Mouse (Mus musculus): ENCODE data around the gene Kif21b. TPM values are rescaled to one million over a fixed set of nuclear protein-coding genes. Genes with fewer than 3 reads are reported as not detected.
A peak's percentile ranks its signal among the peaks of the same experiment; 100 is the strongest.

Kif21b gene
- polyA plus RNA-seq, 1 experiment from 2014 or later, result 4.7 TPM

DNA sequence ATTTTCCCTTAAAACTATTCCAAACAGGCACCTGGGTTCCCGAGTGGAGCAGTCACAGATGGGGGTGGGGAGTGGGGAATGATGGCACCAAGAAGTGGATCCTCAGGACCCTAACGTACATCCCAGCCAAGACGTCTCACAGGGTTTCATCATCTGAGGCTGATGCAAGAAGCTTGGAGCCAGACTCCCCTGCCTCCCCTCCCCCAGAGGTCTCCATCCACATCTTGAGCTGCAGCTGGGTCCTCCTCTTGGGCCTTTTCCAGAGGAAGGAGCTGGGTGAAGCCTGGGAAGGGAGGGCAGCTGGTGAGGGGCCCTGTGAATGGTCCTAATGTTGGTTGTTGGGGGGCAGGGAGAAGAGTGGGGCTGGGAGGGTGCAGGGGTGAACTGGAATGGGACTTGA lies 1.1 kb upstream of the Kif21b start:
- H3K36me3 ChIP-seq, result no peaks in the 10 kb centered on the region
- no peaks in the 10 kb centered on the region for H3K9me3 ChIP-seq
- no peak overlapping the region for H3K27ac ChIP-seq
- peaks cover 76% of the 10 kb centered on the region for H3K4me1 ChIP-seq
- no peaks in the 10 kb centered on the region for H3K27me3 ChIP-seq
- ATAC-seq (ENCODE audit: insufficient number of reproducible peaks, insufficient read depth, low FRiP score, low TSS enrichment, low read depth), result no peak
- H3K4me2 ChIP-seq, result peak overlapping the region; percentile 93; the same call in 1 of the 2 replicates
- WGBS, result 56% methylated on average over 3 of the region's 3 CpGs
- no peak overlapping the region for H3K9ac ChIP-seq
- no peak overlapping the region for H3K4me3 ChIP-seq

DNA sequence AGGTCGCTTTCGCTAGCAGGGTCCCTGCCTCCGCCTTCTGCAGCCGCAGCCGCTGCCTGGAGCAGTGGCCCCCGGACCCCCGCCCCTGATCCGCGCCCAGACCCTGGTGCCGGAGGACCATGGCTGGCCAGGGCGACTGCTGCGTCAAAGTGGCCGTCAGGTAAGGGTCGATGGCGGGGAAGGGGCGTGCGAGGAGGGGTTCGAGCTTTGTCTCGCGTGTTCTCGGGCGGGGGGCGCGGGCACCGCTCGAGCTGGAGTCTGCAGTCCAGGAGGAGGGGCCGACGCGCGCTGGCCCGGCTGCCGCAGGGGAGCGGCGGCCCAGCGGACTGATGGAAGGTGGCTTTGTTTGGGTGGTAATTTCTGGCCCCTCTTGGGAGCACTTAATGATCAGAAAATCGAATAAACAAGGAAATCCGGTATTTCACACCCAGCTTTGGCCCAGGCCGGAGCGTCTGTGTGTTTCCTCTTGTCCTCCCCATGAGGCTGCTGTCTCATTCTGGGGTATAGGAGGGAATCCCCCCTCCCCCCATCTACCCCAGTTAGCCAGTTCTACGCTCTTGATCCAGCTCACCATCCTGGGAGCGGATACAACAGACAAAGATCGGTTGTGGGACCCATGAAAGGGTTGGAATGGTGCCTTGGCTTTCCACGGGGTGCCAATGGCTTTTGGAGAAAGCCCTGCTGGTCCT lies 558 bp downstream of the Kif21b start:
- peak; percentile 49 for ATAC-seq (ENCODE audit: insufficient number of reproducible peaks, insufficient read depth, low FRiP score, low TSS enrichment, low read depth)
- peak overlapping the region; percentile 55 for H3K27ac ChIP-seq
- H3K36me3 ChIP-seq, result no peaks in the 10 kb centered on the region
- peaks cover 87% of the 10 kb centered on the region for H3K4me1 ChIP-seq
- peak overlapping the region; percentile 89 for H3K4me3 ChIP-seq
- peak overlapping the region; percentile 88 for H3K9ac ChIP-seq
- H3K9me3 ChIP-seq, result no peaks in the 10 kb centered on the region
- no peaks in the 10 kb centered on the region for H3K27me3 ChIP-seq
- under 1% methylated on average over 43 of the region's 43 CpGs for WGBS
- H3K4me2 ChIP-seq, result peak overlapping the region; percentile 93

DNA sequence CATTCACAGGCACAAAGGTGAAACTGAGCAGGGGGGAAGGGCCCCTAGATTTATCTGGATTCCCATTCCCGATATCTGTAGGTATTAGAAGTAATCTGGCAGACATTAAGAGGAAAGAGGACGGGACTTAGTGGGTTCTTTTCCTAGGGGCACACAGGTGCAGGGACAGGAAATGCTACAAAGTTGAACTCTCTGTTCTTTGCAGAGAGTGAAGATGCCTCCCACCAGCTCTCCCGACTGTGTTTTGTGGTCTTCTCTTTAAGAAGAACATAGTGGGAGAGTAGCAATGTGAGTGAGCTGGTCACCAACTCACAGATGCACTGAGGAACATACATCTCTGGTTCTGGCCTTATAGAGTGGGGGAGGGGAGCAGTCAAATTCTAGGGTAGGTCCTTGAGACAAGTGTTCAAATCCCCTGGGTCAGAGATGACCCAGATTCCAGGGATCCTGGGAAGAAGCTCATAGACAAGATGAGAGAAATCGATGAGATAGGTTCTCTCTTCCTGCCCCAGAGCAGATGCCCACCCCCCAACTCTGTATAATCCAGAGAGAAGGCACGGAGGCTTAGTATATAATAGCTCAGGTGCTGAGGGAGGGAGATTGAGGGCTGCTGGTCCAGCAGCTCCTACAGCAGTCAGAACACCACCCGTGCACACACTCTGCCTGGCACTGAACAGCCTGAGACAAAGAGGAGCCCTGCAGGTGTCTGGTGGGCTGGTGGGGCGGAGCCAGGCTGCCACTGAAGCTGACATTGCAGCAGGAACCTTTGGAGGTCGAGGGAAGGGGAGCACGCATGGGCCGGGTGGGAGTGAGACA lies 1.4 kb downstream of the Kif21b start:
- no peak for ATAC-seq (ENCODE audit: insufficient number of reproducible peaks, insufficient read depth, low FRiP score, low TSS enrichment, low read depth)
- Histone ChIP-seq H3K27me3 (no peaks in the 10 kb centered on the region), H3K9me3 (no peaks in the 10 kb centered on the region), H3K4me2 (peak overlapping the region; percentile 93), H3K4me1 (peaks cover 90% of the 10 kb centered on the region), H3K4me3 (peak overlapping the region; percentile 89), H3K36me3 (no peaks in the 10 kb centered on the region), H3K9ac (peak overlapping the region; percentile 88), H3K27ac (no peak overlapping the region)
- 22% methylated on average over 10 of the region's 10 CpGs for WGBS

DNA sequence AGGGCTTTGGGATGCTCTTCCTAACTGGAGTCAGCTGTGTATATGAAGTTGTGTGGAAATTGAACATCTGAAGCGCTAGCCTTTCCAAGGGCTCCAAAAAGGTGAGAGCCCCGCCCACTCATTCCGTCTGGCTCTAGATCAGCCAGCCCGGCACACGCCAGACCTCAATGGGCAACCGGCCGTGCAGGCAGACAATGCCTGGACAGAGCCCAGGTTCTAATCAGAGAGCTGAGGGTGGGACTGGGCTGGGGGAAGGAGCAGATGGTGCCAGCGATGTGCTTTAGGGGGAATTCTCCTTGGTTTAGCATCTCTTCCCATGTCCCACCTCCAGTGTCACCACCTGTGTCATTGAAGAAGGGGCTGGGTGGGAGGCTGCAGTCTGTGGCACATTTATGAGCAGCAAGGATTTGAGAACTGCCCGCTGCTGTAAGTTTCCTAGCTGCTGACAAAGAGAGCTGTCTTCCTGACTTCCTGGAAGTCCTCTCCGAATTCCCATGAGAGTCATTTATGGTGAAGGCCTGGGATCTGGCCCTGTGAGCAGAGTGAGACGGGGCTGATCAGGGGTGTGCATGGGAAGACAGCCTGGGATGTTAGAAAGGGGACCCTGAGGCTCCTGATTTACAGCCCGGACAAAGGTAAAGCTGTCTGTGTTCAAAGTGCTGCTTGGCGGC lies 2.5 kb downstream of the Kif21b start:
- Histone ChIP-seq H3K4me2 (peak overlapping the region; percentile 93), H3K4me1 (peaks cover 92% of the 10 kb centered on the region), H3K9ac (peak overlapping the region; percentile 33; the same call in 1 of the 2 replicates), H3K9me3 (no peaks in the 10 kb centered on the region), H3K27ac (no peak overlapping the region), H3K27me3 (no peaks in the 10 kb centered on the region), H3K36me3 (no peaks in the 10 kb centered on the region), H3K4me3 (peak overlapping the region; percentile 89; the same call in 1 of the 2 replicates)
- 43% methylated on average over 13 of the region's 13 CpGs for WGBS
- no peak for ATAC-seq (ENCODE audit: insufficient number of reproducible peaks, insufficient read depth, low FRiP score, low TSS enrichment, low read depth)

DNA sequence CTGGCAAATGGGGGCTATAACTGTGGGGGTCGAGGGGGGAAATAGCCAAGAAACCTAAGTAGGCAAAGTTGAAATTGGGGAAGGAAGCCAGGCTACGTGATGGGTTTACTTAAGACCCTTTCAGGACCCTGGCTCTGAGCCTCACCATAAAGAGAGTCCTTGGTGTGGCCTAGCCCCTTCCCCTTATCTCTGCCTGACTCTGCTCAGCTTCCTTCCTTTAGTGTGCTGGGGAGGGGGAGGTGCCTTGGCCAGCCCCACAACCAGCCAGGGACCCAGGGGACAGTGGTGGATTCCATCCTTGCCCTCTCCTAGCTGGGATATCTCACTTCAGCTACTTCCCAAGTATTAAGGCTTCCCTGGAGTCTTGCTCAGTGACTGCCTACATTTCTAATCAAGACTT lies 3.4 kb downstream of the Kif21b start:
- Histone ChIP-seq H3K9me3 (no peaks in the 10 kb centered on the region), H3K4me3 (no peak overlapping the region), H3K9ac (no peak overlapping the region; the same call in 1 of the 2 replicates), H3K4me1 (peaks cover 92% of the 10 kb centered on the region), H3K27ac (no peak overlapping the region), H3K4me2 (no peak overlapping the region), H3K27me3 (no peaks in the 10 kb centered on the region), H3K36me3 (no peaks in the 10 kb centered on the region)
- 68% methylated on average over 2 of the region's 2 CpGs for WGBS
- ATAC-seq (ENCODE audit: insufficient number of reproducible peaks, insufficient read depth, low FRiP score, low TSS enrichment, low read depth), result no peak

DNA sequence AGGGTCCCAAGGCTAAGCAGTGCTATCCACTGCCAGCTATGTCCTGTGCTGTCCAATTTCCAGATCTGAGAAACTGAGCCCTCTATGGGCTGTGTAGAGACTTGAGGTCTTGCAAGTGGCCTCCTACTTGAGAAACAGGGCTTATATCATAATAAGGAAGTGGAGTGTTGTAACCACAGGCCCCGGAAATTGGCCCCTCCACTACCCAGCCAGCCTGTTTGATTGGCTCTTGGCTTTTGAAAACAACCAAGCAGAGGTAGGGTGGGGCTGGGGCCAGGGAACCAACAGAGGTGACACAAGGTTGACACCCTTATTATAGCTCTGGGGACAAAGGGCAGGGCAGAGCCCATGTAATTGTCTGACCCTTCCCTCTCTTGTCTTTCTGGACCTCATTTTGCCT lies 3.9 kb downstream of the Kif21b start:
- Histone ChIP-seq H3K4me2 (no peak overlapping the region), H3K9me3 (no peaks in the 10 kb centered on the region), H3K4me3 (no peak overlapping the region), H3K9ac (no peak overlapping the region), H3K27ac (no peak overlapping the region), H3K4me1 (peaks cover 93% of the 10 kb centered on the region), H3K27me3 (no peaks in the 10 kb centered on the region), H3K36me3 (no peaks in the 10 kb centered on the region)
- no peak for ATAC-seq (ENCODE audit: insufficient number of reproducible peaks, insufficient read depth, low FRiP score, low TSS enrichment, low read depth)
- WGBS, result 40% methylated on average over 1 of the region's 1 CpGs

DNA sequence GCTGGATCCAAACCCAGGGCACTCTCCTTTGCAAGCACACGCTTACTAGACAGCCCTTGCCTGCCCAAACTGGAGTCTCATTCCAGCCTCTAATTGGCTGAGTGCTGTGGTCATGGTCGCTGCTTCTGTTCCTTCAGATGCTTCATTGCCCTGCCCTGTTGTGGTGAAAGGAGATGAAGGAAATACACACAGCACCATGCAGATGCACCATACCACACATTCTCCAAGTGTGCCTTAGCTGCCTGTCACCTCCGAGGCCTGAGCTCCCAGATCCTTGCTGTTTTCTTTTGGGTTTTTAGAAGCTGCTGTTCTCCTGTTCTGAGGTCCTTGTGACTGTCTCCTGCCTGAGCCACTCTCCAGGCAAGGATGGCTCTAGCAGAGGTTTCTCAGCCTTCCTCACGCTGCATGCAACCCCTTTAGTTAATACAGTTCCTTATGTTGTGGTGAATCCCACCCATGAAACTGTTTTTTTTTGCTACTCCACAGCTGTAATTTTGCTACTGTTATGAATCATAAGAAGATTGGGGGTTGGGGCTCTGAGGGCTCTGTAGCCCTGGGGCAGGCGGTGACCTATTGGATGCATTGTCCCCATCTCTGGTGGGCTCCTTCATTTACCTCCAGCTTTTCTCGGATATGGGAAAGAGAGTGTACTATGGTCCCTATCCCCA lies 4.7 kb downstream of the Kif21b start:
- Histone ChIP-seq H3K4me1 (peaks cover 93% of the 10 kb centered on the region), H3K9ac (0 out of 2 replicates have a peak overlapping the region, but pooled peaks have one; percentile 17), H3K4me2 (no peak overlapping the region), H3K36me3 (no peaks in the 10 kb centered on the region), H3K27me3 (no peaks in the 10 kb centered on the region), H3K4me3 (no peak overlapping the region), H3K9me3 (no peaks in the 10 kb centered on the region), H3K27ac (peak overlapping the region; percentile 24; the same call in 1 of the 2 replicates)
- no peak for ATAC-seq (ENCODE audit: insufficient number of reproducible peaks, insufficient read depth, low FRiP score, low TSS enrichment, low read depth)
- 51% methylated on average over 6 of the region's 6 CpGs for WGBS

DNA sequence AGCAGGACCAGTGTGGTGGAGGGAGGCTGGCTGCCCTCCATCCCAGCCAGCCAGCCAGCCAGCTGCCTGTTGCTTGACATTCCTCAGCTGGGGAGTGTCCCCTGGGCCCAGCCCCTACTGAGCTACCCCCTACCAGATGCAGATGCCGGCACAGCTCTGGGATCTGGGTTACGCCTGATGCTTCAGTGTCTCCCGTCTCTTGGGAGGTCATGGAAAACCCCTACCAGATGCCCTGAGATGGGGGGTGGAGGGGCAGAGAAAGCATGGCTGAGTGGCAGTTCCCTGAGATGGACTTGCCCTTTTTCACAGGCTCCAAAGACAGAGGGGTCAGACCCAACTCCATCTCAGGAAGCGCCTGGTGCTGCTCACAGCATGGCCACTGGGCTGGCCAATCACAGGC lies 5.4 kb downstream of the Kif21b start:
- Histone ChIP-seq H3K4me3 (no peak overlapping the region), H3K27me3 (no peaks in the 10 kb centered on the region), H3K4me2 (no peak overlapping the region), H3K9ac (no peak overlapping the region), H3K4me1 (peaks cover 99% of the 10 kb centered on the region), H3K27ac (peak overlapping the region; percentile 74; the same call in 1 of the 2 replicates), H3K9me3 (no peaks in the 10 kb centered on the region), H3K36me3 (no peaks in the 10 kb centered on the region)
- no peak for ATAC-seq (ENCODE audit: insufficient number of reproducible peaks, insufficient read depth, low FRiP score, low TSS enrichment, low read depth)
- 29% methylated on average over 4 of the region's 4 CpGs for WGBS

DNA sequence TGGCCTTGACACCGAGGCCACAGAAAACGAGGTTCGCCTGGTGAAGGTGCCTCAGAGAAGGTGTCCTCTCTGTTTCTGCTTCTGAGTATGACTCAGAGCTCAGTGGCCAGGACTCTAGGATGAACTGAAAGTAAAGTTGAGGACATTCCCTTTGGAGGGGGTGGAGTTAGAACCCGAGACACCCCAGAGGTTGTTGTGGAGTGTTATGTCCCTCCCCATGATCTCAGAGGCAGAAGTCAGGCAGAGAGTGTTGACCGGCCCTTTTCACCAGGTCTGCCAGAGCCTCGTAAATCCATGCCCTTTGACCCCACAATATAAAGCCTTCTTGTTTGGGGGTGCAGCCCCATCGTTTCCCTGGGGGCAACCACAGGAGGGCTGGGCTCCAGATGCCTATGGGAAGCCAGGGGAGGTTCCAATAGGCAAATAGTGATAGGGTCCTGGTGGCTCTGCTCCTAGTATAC lies 5.9 kb downstream of the Kif21b start:
- Histone ChIP-seq H3K27me3 (no peaks in the 10 kb centered on the region), H3K27ac (peak overlapping the region; percentile 74), H3K9ac (peak overlapping the region; percentile 38; the same call in 1 of the 2 replicates), H3K4me3 (no peak overlapping the region), H3K4me2 (peak overlapping the region; percentile 19), H3K36me3 (no peaks in the 10 kb centered on the region), H3K4me1 (peaks cover 100% of the 10 kb centered on the region), H3K9me3 (no peaks in the 10 kb centered on the region)
- 27% methylated on average over 7 of the region's 7 CpGs for WGBS
- no peak for ATAC-seq (ENCODE audit: insufficient number of reproducible peaks, insufficient read depth, low FRiP score, low TSS enrichment, low read depth)

DNA sequence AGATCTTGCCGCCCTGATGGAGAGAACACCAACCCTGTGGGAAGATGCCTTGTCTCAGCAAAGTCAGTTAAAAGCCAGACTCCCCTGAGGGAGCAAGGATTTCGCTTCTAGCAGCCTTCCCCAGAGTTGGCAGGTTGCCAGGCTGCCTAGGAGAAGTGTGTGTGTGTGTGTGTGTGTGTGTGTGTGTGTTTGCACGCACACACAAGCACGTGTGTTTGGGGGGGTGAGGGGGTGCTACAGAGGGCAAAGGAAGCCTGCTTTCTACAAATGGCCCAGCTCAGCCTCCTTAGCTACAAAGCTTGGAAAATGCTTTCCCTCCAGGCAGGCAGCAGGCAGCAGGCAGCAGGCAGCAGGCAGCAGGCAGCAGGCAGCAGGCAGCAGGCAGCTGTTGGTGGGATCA lies 6.4 kb downstream of the Kif21b start:
- peak overlapping the region; percentile 74 for H3K27ac ChIP-seq
- H3K9ac ChIP-seq, result peak overlapping the region; percentile 38; the same call in 1 of the 2 replicates
- H3K4me2 ChIP-seq, result peak overlapping the region; percentile 19
- no peaks in the 10 kb centered on the region for H3K9me3 ChIP-seq
- H3K27me3 ChIP-seq, result no peaks in the 10 kb centered on the region
- H3K4me3 ChIP-seq, result no peak overlapping the region
- no peak for ATAC-seq (ENCODE audit: insufficient number of reproducible peaks, insufficient read depth, low FRiP score, low TSS enrichment, low read depth)
- no peaks in the 10 kb centered on the region for H3K36me3 ChIP-seq
- peaks cover 100% of the 10 kb centered on the region for H3K4me1 ChIP-seq
- under 1% methylated on average over 4 of the region's 4 CpGs for WGBS

Data from embryonic facial prominence, embryonic 13.5 days (tissue).